Mouse (Mus musculus): ENCODE data around the gene Cmtm7.

The Cmtm7 gene

GRCm38 (mm10) chr9:114767030-114767429, 14.6 kb downstream of the Cmtm7 start:
- DNase-seq (ENCODE audit: low read depth, low spot score) = peak; percentile 86

- no peak for DNase-seq (ENCODE audit: low read depth, low spot score)
These were observed 18.3 kb downstream of the Cmtm7 start for GRCm38 (mm10) chr9:114763341-114763740.

GRCm38 (mm10) chr9:114761848-114762247, 19.8 kb downstream of the Cmtm7 start:
- peak; percentile 29 for DNase-seq (ENCODE audit: low read depth, low spot score)

- DNase-seq (ENCODE audit: low read depth, low spot score) = no peak
These were observed 21.3 kb downstream of the Cmtm7 start for GRCm38 (mm10) chr9:114760353-114760752.

DNA sequence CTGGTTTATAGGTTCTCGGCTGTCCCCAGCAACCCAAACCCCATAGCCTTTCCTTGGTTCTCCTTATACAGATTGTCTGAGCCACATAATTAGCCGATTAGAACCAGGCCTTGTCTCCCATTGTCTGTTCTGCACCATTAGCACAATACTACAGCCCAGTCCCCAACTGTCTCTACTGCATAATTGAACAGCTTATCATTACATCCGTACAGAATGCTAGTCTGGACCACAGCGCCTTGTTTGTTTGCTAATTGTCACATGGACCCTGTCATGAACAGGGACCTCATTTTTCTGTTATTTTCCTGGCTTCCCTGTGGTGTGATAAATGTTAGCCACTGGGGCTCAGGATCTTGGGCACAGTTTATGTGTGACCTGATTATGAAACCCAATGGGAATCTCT, 21.8 kb downstream of the Cmtm7 start:
- DNase-seq (ENCODE audit: low read depth, low spot score) = no peak

GRCm38 (mm10) chr9:114758801-114759200, 22.9 kb downstream of the Cmtm7 start:
- no peak for DNase-seq (ENCODE audit: low read depth, low spot score)

DNA sequence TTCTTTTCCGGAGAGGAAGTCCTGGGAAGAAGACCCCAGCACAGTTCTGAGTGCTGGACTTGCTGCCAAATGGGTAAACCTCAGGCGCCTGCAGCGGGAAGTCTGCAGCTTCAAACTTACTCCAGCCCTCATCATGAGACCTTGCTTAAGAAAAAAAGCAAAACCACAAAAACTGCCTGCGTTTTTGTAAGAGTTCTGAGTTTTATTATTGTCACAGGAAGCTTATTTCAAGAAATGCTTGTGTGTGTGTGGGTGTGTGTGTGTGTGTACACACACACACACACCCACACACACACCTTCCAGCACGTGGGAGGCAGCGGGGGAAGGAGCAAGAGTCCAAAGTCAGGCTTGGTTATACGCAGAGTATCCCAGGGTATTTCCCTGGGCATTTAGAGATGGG, 23.4 kb downstream of the Cmtm7 start:
- no peak for DNase-seq (ENCODE audit: low read depth, low spot score)

DNA sequence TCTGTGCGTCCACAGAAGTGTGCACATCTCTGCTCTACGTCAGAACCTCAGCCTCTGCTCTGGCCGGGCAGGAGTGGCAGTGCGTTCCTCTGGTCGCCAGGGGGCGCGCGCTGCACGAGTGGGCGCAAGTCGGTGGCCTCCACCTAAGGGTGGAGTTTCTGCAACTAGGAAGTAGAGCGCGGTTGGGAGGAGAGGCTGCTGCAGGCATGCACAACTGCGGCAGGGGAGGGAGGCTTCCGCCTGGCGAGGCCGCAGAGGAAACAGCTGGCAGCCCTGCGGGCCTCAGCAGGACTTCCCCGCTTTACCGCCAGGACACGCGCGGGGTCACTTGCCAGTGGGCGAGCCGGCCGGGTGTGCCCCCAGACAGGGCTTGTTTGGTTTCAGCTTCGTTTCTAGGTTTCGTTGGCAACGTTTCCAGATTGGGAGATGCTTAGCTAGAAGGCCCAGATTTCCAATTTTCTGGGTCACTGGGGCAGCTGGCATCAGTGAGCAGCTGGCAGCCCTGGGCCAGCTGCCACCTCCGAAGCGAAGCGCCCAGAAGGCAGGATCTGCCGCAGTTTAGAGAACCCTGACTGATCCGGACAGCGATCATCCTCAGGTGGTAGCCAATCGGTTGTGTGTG, 28.7 kb downstream of the Cmtm7 start:
- peak; percentile 94 for DNase-seq (ENCODE audit: low read depth, low spot score)

DNA sequence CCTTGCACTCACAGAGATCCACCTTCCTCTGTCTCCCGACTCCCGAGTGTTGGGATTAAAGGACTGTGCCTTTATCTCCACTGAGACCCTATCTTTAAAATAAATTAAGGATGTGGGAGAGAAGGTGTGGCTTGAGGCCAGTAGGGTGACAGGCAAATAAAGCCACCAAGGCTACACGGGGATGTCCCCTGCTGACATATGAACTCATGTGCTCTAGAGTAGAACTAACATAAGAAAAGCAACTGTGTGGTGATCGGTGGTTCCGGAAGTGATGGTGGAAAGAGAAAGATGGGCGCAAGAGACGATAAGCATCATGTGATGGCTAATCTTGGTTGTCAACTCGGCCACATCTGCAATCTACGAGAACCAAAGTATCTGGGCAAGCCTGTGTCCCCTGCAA, 29.3 kb downstream of the Cmtm7 start:
- no peak for DNase-seq (ENCODE audit: low read depth, low spot score)

- no peak for DNase-seq (ENCODE audit: low read depth, low spot score)
These were observed 30.1 kb downstream of the Cmtm7 start for GRCm38 (mm10) chr9:114751582-114751981.

DNA sequence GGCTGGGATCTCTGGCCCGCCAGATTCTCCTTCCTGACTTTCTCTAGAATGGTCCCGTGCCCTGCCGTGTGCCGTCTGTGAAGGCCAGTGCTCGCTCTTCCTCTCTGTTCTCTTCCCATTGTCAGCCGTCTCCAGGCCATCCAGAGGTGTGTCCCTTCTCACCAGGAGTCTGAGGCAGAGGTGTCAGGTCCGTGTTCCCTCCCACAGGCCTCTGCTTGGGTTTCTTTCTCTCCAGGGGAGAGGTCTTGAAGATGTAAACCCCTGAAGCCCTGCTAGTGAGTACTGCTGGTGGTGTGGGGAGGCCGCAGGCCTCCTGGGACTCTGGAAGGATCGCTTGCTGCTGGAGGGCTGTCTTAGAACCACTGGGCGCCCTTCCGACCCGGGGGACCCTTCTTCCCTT, 34.2 kb downstream of the Cmtm7 start:
- no peak for DNase-seq (ENCODE audit: low read depth, low spot score)

DNA sequence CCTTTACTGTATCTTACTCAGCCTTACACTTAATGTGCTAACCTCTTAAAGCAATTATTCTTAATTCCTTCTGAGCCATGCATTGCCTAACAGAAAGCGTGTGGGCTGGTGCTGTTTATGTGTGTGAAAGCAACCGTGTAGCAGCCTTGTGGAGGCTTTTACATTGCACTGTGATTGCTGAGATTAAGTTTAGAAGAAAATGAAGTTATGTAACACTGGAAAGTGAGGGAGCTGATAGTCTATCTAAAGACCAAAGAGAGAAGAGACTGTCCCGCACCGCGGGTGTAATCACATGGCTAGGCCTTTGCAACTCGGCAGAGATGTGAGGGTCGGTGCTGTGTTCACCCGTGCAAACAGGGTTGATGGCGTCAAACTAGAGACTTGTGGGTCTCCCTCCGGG, 34.6 kb downstream of the Cmtm7 start:
- DNase-seq (ENCODE audit: low read depth, low spot score) = peak; percentile 78

- DNase-seq (ENCODE audit: low read depth, low spot score) = peak; percentile 43
These were observed 36.0 kb downstream of the Cmtm7 start for GRCm38 (mm10) chr9:114745654-114746053.

DNA sequence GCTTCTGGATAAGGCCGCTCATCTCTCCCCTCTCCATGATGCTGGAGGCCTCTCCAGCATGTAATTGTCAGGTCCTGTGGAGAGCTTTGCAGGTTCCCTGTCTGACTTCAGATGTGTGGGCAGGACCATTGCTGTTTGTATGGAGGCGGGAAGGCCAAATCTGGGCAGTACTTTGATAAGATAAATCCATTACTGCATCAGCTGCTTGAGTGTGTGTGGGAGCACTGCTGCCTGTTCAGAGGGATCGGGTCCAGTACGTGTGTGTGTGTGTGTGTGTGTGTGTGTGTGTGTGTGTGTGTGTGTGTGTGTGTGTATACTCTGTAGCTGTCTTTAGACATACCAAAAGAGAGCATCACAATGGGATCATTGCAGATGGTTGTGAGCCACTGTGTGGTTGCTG, 36.5 kb downstream of the Cmtm7 start:
- peak; percentile 30 for DNase-seq (ENCODE audit: low read depth, low spot score)

DNA sequence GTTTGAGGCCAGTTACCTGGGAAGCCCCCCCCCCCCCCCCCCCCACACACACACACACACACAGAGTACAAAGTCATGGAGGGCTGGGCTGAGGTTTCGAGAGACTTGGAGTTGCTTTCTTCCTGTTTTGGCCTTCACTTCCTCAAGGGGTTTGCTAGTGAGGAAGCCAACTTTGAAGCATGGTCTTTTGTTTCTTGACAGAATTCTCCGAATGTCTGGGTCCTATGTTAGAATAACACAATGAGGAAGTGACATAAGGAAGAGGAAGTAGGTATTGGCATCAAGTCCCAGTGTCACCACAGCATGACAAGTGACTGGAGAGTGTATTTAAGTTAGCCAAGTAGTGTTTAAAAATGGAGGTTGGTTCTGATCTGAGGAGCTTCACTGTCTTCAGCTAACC, 38.9 kb downstream of the Cmtm7 start:
- peak; percentile 53 for DNase-seq (ENCODE audit: low read depth, low spot score)

DNA sequence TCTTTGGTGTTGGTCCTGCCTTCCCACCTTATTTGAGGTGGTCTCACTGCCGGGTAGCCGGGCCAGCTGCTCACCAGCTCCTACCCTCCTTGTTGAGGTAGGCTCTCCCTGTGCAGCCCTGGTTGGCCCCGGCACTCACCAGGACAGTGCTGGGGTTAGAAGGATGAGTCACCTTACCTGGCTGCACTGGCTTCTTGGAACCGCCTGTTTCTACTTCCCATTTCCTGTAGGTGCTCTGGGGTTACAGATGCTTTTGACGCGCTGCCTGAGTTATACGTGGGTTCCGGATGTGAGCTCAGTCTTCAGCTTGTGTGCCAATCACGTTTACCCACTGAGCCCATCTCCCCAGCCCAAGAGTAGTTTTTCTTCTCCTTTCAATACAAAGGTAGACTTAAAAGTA, 41.3 kb downstream of the Cmtm7 start:
- DNase-seq (ENCODE audit: low read depth, low spot score) = no peak

GRCm38 (mm10) chr9:114736442-114736841, 45.2 kb downstream of the Cmtm7 start:
- DNase-seq (ENCODE audit: low read depth, low spot score) = peak; percentile 43

DNA sequence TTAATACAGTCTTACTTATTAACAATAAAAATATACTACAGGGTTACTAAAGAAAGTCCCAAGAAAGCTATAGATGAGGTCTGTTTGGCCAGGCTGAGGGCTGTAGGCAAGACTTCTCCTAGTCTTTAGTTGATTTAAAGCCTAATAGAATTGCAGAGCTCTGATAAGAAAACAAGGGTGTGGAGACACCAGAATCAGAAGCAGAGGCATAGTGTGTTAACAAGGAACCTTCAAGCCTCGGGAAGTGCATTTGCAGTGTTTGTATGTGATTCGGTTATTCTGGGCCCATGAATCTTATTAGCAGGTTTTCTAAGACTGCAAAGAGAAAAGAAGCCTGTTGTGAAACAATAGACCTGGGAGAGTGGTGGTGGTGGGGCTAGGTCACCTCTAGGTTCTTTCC, 48.4 kb downstream of the Cmtm7 start:
- DNase-seq (ENCODE audit: low read depth, low spot score) = no peak

DNA sequence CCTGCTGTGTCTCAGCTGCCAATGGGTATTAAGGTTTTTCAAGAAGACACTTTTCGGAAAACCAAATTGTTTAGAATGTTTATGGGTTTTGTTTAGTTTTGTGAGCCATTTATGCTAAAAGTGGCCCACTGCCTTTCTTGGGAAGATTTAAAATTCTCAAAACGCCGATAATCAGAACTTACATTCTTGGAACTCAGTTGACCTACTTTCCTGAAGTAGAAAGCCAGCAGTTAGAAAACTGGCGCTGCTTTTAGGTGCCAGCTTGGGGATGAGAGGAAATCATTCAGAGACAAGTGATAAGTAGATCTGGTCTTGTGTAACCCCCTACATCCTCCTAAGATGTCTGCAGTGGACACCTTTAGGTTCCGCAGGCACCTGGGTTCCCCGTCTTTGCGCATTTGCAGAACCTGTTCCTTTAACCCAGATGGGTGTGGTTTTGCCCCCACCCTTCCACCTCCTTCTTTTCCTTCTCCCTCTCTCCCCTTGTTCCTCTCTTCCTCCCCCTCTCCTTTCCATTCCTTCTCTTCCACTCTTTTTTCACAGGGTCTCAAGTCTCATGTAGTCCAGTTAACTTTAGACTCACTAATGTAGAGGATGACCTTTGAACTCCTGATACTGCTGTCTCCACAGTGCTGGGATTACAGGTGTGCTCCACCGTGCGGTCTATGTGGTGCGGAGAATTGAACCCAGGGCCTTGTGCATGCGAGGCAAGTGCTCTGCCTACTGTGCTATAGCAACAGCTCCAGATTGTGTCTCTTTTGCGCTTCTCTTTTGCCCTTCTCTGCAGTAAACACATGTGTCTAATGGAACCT, 49.6 kb downstream of the Cmtm7 start:
- DNase-seq (ENCODE audit: low read depth, low spot score) = peak; percentile 47

GRCm38 (mm10) chr9:114731011-114731755, 50.5 kb downstream of the Cmtm7 start, which contains the start of gene Cmtm6:
Gene Cmtm6 (plus strand): TSS chr9:114731116.
- DNase-seq (ENCODE audit: low read depth, low spot score) = peak; percentile 97

DNA sequence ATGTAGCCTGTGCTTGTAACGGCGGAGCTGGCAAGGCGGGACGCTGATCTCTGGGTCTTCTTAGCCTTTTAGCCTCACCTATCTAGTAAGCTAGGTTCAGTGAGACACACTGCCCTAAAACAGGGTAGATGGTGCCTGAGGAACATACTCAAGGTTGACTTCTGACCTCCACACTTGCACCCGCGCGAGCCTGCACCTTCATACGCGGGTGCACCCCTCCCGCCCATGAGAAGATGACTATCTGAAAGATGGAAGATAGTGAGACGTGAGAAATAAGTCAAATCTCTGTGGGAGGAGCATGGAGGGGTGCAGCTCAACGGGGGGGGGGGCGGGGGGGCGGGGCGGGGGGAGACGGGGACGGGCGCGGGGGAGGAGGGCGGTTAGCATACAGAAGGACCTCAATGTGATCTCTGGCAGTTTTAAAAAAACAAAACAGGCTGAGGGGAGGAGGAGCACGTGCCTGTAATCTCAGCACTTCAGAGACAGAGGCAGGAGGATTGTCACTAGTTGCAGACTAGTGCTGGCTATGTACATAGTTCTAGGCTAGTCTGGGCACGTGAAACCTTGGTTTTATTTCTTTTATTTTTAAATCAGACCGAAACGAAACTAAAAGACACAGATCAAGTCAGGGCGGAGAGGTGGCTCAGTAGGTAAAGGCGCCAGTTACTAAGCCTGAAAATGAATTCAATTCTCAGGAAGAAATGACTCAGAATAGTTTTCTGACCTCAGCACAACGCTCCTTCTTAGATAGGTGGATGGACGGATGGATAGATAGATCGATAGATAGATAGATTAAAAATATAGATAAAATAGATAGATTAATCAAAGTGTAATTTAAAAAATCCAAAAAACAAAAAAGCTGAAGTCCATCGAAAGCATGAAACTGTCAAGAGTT, 51.5 kb downstream of the Cmtm7 start:
- DNase-seq (ENCODE audit: low read depth, low spot score) = no peak

All from brain, adult 2 months (tissue).